Mouse (Mus musculus): Measurements from ENCODE around the gene Hp1bp3. TPM values are rescaled to one million over a fixed set of nuclear protein-coding genes. Genes with fewer than 3 reads are reported as not detected.

Hp1bp3 gene
- polyA plus RNA-seq, 1 experiment from 2014 or later, result 40.1 TPM

DNA sequence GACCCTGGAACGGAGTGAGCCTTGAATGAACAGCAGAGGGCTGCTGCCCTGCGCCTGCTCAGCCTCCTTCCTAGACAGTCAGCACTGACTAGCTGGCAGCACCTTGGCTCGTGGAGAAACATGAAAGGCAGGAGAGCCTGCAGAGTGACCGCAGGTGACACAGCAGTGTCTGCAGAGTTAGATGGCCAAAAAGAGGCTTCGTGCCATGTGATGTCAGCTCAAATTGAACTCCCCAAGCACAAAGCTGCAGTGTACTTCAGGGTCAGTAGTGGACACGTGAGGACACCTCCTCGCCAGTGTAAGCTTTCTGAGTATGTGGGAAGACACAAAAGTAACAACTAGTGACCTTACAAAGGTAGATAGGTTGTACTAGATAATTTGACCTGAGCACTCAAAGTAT, 30.1 kb upstream of the Hp1bp3 start:
- no peaks in the 10 kb centered on the region for H3K9me3 ChIP-seq (replicated peaks; ENCODE audit: control insufficient read depth, low read length)
- no peaks in the 10 kb centered on the region for H3K27me3 ChIP-seq (ENCODE audit: control insufficient read depth, insufficient read depth, low read depth, low read length)
- H3K27ac ChIP-seq (ENCODE audit: low read length), result no peak overlapping the region
- no peak overlapping the region for H3K4me2 ChIP-seq (ENCODE audit: low read depth, low read length)
- H3K4me3 ChIP-seq (ENCODE audit: low read depth, low read length), result no peak overlapping the region
- H3K36me3 ChIP-seq (ENCODE audit: control insufficient read depth, insufficient read depth), result peaks cover 10% of the 10 kb centered on the region; the same call in 1 of the 2 replicates
- 81% methylated on average over 7 of the region's 7 CpGs for WGBS (ENCODE audit: insufficient replicate concordance)
- no peaks in the 10 kb centered on the region for H3K4me1 ChIP-seq (ENCODE audit: control insufficient read depth, low read depth, low read length)
- H3K9ac ChIP-seq (ENCODE audit: low read depth, low read length), result no peak overlapping the region
- ATAC-seq (ENCODE audit: low read depth), result no peak

- 62% methylated on average over 7 of the region's 7 CpGs for WGBS (ENCODE audit: insufficient replicate concordance)
- ATAC-seq (ENCODE audit: low read depth), result peak; percentile 64
- Histone ChIP-seq H3K9ac (ENCODE audit: low read depth, low read length) (no peak overlapping the region), H3K4me2 (ENCODE audit: low read depth, low read length) (no peak overlapping the region), H3K4me1 (ENCODE audit: control insufficient read depth, low read depth, low read length) (no peaks in the 10 kb centered on the region), H3K27me3 (ENCODE audit: control insufficient read depth, insufficient read depth, low read depth, low read length) (no peaks in the 10 kb centered on the region), H3K4me3 (ENCODE audit: low read depth, low read length) (no peak overlapping the region), H3K27ac (ENCODE audit: low read length) (no peak overlapping the region), H3K36me3 (ENCODE audit: control insufficient read depth, insufficient read depth) (peaks cover 13% of the 10 kb centered on the region; the same call in 1 of the 2 replicates), H3K9me3 (replicated peaks; ENCODE audit: control insufficient read depth, low read length) (no peaks in the 10 kb centered on the region)
Measured at GRCm38 (mm10) chr4:138187995-138188394, 28.1 kb upstream of the Hp1bp3 start.

GRCm38 (mm10) chr4:138192561-138192960, 23.5 kb upstream of the Hp1bp3 start:
- Histone ChIP-seq H3K36me3 (ENCODE audit: control insufficient read depth, insufficient read depth) (peaks cover 14% of the 10 kb centered on the region), H3K9ac (ENCODE audit: low read depth, low read length) (no peak overlapping the region), H3K4me2 (ENCODE audit: low read depth, low read length) (no peak overlapping the region), H3K4me3 (ENCODE audit: low read depth, low read length) (no peak overlapping the region), H3K4me1 (ENCODE audit: control insufficient read depth, low read depth, low read length) (no peaks in the 10 kb centered on the region), H3K27ac (ENCODE audit: low read length) (no peak overlapping the region), H3K27me3 (ENCODE audit: control insufficient read depth, insufficient read depth, low read depth, low read length) (no peaks in the 10 kb centered on the region), H3K9me3 (replicated peaks; ENCODE audit: control insufficient read depth, low read length) (no peaks in the 10 kb centered on the region)
- ATAC-seq (ENCODE audit: low read depth), result no peak
- 75% methylated on average over 5 of the region's 5 CpGs for WGBS (ENCODE audit: insufficient replicate concordance)

DNA sequence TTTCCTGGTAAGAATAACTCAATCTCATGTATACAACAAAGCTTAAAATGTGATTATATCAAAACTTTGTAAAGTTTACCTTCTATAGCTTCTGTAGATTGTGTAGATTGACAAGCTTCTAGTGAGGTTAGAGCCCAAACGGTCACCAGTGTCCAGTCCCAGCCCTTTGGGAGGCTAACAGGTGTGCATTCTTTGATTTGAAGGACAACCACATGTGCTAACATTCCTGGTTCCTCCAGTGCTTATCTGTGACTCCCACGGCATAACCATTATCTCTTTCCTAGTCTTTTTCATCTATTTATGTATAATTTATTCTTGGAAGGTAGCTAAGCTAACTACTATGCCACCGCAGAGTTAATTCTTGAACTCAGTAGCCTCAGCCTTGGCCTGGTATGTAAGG, 15.3 kb upstream of the Hp1bp3 start:
- Histone ChIP-seq H3K4me1 (ENCODE audit: control insufficient read depth, low read depth, low read length) (no peaks in the 10 kb centered on the region; the same call in 1 of the 2 replicates), H3K9ac (ENCODE audit: low read depth, low read length) (no peak overlapping the region), H3K36me3 (ENCODE audit: control insufficient read depth, insufficient read depth) (peaks cover 22% of the 10 kb centered on the region), H3K27ac (ENCODE audit: low read length) (no peak overlapping the region), H3K27me3 (ENCODE audit: control insufficient read depth, insufficient read depth, low read depth, low read length) (no peaks in the 10 kb centered on the region), H3K9me3 (replicated peaks; ENCODE audit: control insufficient read depth, low read length) (no peaks in the 10 kb centered on the region), H3K4me2 (ENCODE audit: low read depth, low read length) (no peak overlapping the region), H3K4me3 (ENCODE audit: low read depth, low read length) (no peak overlapping the region)
- 74% methylated on average over 3 of the region's 3 CpGs for WGBS (ENCODE audit: insufficient replicate concordance)
- no peak for ATAC-seq (ENCODE audit: low read depth)

GRCm38 (mm10) chr4:138201696-138202095, 14.4 kb upstream of the Hp1bp3 start:
- no peaks in the 10 kb centered on the region; the same call in 1 of the 2 replicates for H3K4me1 ChIP-seq (ENCODE audit: control insufficient read depth, low read depth, low read length)
- no peak overlapping the region for H3K9ac ChIP-seq (ENCODE audit: low read depth, low read length)
- H3K36me3 ChIP-seq (ENCODE audit: control insufficient read depth, insufficient read depth), result peaks cover 25% of the 10 kb centered on the region
- no peak overlapping the region for H3K4me3 ChIP-seq (ENCODE audit: low read depth, low read length)
- H3K9me3 ChIP-seq (replicated peaks; ENCODE audit: control insufficient read depth, low read length), result no peaks in the 10 kb centered on the region
- H3K4me2 ChIP-seq (ENCODE audit: low read depth, low read length), result no peak overlapping the region
- H3K27ac ChIP-seq (ENCODE audit: low read length), result no peak overlapping the region
- 73% methylated on average over 9 of the region's 9 CpGs for WGBS (ENCODE audit: insufficient replicate concordance)
- H3K27me3 ChIP-seq (ENCODE audit: control insufficient read depth, insufficient read depth, low read depth, low read length), result no peaks in the 10 kb centered on the region
- no peak for ATAC-seq (ENCODE audit: low read depth)

GRCm38 (mm10) chr4:138210116-138210515, 6.0 kb upstream of the Hp1bp3 start:
- Histone ChIP-seq H3K36me3 (ENCODE audit: control insufficient read depth, insufficient read depth) (peaks cover 6% of the 10 kb centered on the region), H3K9me3 (replicated peaks; ENCODE audit: control insufficient read depth, low read length) (no peaks in the 10 kb centered on the region), H3K4me1 (ENCODE audit: control insufficient read depth, low read depth, low read length) (no peaks in the 10 kb centered on the region), H3K4me2 (ENCODE audit: low read depth, low read length) (no peak overlapping the region), H3K27ac (ENCODE audit: low read length) (no peak overlapping the region), H3K27me3 (ENCODE audit: control insufficient read depth, insufficient read depth, low read depth, low read length) (no peaks in the 10 kb centered on the region), H3K4me3 (ENCODE audit: low read depth, low read length) (no peak overlapping the region), H3K9ac (ENCODE audit: low read depth, low read length) (no peak overlapping the region)
- 72% methylated on average over 5 of the region's 5 CpGs for WGBS (ENCODE audit: insufficient replicate concordance)
- ATAC-seq (ENCODE audit: low read depth), result no peak

DNA sequence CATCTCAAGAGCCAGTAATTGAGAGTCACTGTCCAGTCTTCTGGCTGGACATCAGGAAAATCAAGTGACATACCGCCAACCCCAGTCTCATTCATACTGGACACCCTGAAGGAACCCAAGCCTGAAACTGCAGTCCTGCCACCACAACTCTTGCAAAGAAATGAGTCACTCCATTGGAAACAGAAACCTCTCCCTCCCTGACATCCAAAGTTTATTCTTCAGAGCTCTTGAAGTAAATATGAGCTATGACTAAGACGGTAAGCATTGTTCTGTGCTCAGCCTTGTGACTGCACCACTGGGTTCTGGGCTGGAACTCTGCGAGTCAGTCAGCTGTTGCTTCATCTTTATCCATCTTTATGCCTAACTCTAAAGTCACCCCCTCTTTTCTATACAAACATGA, 2.2 kb upstream of the Hp1bp3 start:
- no peak overlapping the region for H3K9ac ChIP-seq (ENCODE audit: low read depth, low read length)
- 69% methylated on average over 3 of the region's 3 CpGs for WGBS (ENCODE audit: insufficient replicate concordance)
- H3K27ac ChIP-seq (ENCODE audit: low read length), result no peak overlapping the region
- no peak overlapping the region for H3K4me2 ChIP-seq (ENCODE audit: low read depth, low read length)
- no peaks in the 10 kb centered on the region for H3K9me3 ChIP-seq (replicated peaks; ENCODE audit: control insufficient read depth, low read length)
- no peaks in the 10 kb centered on the region for H3K27me3 ChIP-seq (ENCODE audit: control insufficient read depth, insufficient read depth, low read depth, low read length)
- H3K4me1 ChIP-seq (ENCODE audit: control insufficient read depth, low read depth, low read length), result peaks cover 18% of the 10 kb centered on the region
- ATAC-seq (ENCODE audit: low read depth), result no peak
- H3K4me3 ChIP-seq (ENCODE audit: low read depth, low read length), result no peak overlapping the region
- H3K36me3 ChIP-seq (ENCODE audit: control insufficient read depth, insufficient read depth), result no peaks in the 10 kb centered on the region

DNA sequence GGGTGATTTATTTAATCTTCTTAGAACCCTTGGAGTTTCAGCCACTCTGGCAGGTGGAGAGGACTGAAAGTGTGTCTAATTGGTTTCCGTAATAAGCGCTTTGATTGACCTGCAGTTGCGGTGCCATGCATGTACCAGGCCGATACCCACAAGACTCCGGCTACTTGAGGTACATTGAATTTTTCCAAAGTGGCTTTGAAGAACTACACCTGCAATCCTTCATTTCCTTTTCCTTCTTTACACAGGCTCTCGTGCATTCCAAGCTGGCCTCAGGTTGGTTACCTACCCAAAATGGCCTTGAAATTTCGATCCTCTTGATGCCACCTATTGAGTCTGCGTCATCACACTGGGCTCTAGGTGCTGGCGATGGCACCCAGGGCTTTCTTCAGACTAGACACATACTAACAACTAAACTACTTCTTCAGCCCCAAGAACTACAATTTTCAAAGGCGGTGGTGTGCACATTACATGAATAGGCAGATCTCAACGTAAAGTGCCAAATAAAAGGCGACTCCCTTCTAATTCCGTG, 361 bp upstream of the Hp1bp3 start:
- H3K4me2 ChIP-seq (ENCODE audit: low read depth, low read length), result peak overlapping the region; percentile 91
- H3K9ac ChIP-seq (ENCODE audit: low read depth, low read length), result peak overlapping the region; percentile 99
- 49% methylated on average over 13 of the region's 13 CpGs for WGBS (ENCODE audit: insufficient replicate concordance)
- ATAC-seq (ENCODE audit: low read depth), result no peak
- peaks cover 35% of the 10 kb centered on the region for H3K4me1 ChIP-seq (ENCODE audit: control insufficient read depth, low read depth, low read length)
- H3K27ac ChIP-seq (ENCODE audit: low read length), result peak overlapping the region; percentile 97
- no peaks in the 10 kb centered on the region for H3K9me3 ChIP-seq (replicated peaks; ENCODE audit: control insufficient read depth, low read length)
- H3K27me3 ChIP-seq (ENCODE audit: control insufficient read depth, insufficient read depth, low read depth, low read length), result no peaks in the 10 kb centered on the region
- no peaks in the 10 kb centered on the region for H3K36me3 ChIP-seq (ENCODE audit: control insufficient read depth, insufficient read depth)
- peak overlapping the region; percentile 99 for H3K4me3 ChIP-seq (ENCODE audit: low read depth, low read length)

DNA sequence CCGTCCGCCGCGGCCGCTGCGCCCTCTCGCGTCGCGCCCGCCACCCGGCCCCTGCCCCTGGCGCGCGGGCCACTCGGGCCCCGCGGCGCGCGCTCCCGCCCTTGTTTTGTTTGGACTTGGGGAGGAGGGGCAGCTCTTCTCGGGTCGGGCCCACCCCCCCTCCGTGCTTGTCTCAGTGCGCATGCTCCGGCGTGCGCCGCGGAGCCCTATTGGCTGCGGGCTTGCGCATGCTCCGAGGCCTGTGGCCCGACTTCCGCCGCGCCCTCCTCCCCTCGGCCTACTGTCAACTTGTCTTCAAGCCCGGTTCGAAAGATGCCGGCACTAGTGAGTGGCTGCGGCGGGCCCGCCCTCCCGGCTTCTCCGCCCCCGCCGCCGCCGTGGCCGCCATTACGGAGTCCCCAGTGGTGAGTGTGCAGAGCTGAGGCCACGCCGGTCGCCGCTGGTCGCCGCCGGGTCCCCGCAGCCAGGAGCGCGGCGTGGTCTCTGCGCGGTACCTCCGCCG, 846 bp downstream of the Hp1bp3 start:
- WGBS (ENCODE audit: insufficient replicate concordance), result under 1% methylated on average over 53 of the region's 68 CpGs
- Histone ChIP-seq H3K27ac (ENCODE audit: low read length) (peak overlapping the region; percentile 98), H3K9ac (ENCODE audit: low read depth, low read length) (peak overlapping the region; percentile 99), H3K9me3 (replicated peaks; ENCODE audit: control insufficient read depth, low read length) (no peaks in the 10 kb centered on the region), H3K4me1 (ENCODE audit: control insufficient read depth, low read depth, low read length) (peaks cover 42% of the 10 kb centered on the region), H3K36me3 (ENCODE audit: control insufficient read depth, insufficient read depth) (peaks cover 4% of the 10 kb centered on the region; the same call in 1 of the 2 replicates), H3K4me3 (ENCODE audit: low read depth, low read length) (peak overlapping the region; percentile 99), H3K4me2 (ENCODE audit: low read depth, low read length) (peak overlapping the region; percentile 91), H3K27me3 (ENCODE audit: control insufficient read depth, insufficient read depth, low read depth, low read length) (no peaks in the 10 kb centered on the region)
- ATAC-seq (ENCODE audit: low read depth), result peak; percentile 96
